Mouse (Mus musculus) liver, postnatal 0 days (tissue): Measurements from ENCODE around the gene Isoc2b.

Experiments used
- CTCF ChIP-seq: sonication (generic); IDR thresholded peaks from 2 replicates; pipeline ENCODE4 v1.5.1; 2016; ENCODE audit warnings: antibody characterized with exemption, low read depth
- EP300 ChIP-seq: IDR thresholded peaks from 2 replicates; pipeline ENCODE4 v1.6.1; 2016; ENCODE audit warnings: antibody characterized with exemption, low read depth, mild to moderate bottlenecking

GRCm38 (mm10) chr7:4856508-4856907 is 13.6 kb downstream of the Isoc2b start:
- TF ChIP-seq CTCF: no peak
- no peak for TF ChIP-seq EP300
